Mouse (Mus musculus) gastrocnemius, postnatal 4 days (tissue): ENCODE results near the gene Fbxo40. TPM values are rescaled to one million over a fixed set of nuclear protein-coding genes. Genes with fewer than 3 reads are reported as not detected.

ENCODE experiments used
- DNase-seq, 2 experiments: peaks; one replicate each; pipeline ENCODE4 v3.0.0; 2021 to 2022; ENCODE audit warnings: low spot score in 2 of 2, mixed read lengths in 2 of 2
- total RNA-seq, 2 experiments: library from RNA; stranded (reverse); gene quantifications; 2 replicates each; pipeline ENCODE4 v1.2.3; 2021

Gene Fbxo40
- total RNA-seq, 2 experiments from 2014 or later, result 9.6 to 13.1 TPM

DNA sequence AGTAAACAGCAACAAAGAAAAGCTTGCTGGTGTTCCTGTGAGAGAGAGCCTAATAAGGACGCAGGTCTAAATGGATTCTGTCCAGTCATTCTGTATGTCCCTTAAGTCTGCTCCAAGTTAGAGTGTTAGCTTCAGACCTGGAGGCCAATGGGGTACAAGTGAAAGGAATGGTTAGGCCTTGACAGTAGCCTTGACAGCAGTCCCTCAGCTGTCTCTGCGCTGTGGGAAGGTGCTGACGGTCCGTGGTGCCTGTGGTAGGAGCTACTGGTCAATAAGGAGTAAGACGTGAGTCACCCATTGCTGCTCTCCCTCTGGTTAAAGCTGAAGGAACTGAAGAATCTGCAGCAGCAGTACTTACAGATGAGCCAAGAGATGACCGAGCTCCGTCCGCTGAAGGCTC, 66.0 kb downstream of the Fbxo40 start:
- no peak for DNase-seq

- no peak for DNase-seq
Measured at GRCm38 (mm10) chr16:36921980-36922379, 68.3 kb downstream of the Fbxo40 start.

DNA sequence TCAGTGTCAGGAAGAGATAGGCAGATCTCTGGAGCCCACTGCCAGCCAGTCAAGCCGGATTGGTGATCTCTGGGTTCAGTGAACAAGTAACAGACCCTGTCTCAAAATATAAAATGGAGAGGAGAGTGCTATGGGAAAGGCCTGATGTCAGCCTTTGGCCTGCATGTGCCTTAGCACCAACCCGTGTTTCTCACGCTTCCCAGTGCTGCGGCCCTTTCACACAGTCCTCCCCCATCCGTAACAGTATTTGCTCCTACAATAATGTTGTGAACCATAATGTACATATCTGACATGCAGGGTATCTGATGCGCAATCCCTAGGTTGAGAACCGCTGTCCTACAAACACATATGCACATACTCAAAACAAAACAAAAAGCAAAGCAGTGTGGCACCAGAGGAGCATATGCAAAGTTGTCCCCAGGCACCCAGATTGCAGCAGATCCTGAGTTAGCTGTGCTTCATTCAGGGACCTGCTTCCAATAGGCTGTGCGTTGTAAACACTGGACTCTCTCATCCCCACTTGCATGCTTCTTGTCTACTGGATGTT, 69.1 kb downstream of the Fbxo40 start:
- no peak for DNase-seq

DNA sequence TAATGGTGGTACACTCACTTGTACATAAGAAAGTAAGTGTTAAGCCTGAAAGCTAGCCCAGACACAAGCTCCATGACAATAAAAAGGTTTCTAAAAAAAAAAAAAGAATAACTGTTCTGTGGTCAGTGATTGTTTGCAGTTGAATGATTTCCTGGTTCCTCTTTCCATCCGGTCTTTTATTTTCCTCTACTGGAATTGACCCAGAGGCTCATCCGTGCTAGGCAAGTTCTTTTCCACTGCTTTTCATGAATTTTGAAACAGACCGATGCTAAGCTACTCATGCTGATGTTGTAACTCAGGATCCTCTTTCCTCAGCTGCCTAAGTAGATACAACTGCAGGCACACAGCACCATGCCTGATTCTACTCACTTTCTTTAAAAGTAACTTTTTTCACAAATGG, 69.9 kb downstream of the Fbxo40 start:
- no peak for DNase-seq

- DNase-seq, result peak in 1 of 2 experiments; percentile 5
Measured at GRCm38 (mm10) chr16:36918505-36918904, 71.8 kb downstream of the Fbxo40 start.

- no peak for DNase-seq
Measured at GRCm38 (mm10) chr16:36914195-36914594, 76.1 kb downstream of the Fbxo40 start.

Other genes with a start within 250 kb of the Fbxo40 start
- 1 to 10 TPM; 1.2 to 2.0 TPM for gene Slc15a2, start 205.5 kb downstream of the Fbxo40 start, total RNA-seq
- 10 to 100 TPM; 16.9 to 18.7 TPM for gene Iqcb1, start 162.1 kb downstream of the Fbxo40 start, total RNA-seq
- under 1 TPM; 0.39 to 0.93 TPM for gene Eaf2, start 115.5 kb downstream of the Fbxo40 start, total RNA-seq
- 10 to 100 TPM; 40.0 to 42.9 TPM for gene Golgb1, start 115.3 kb downstream of the Fbxo40 start, total RNA-seq
- gene Hcls1, start 55.5 kb downstream of the Fbxo40 start, total RNA-seq, result 1 to 10 TPM; 7.2 to 8.3 TPM
- gene Polq, start 21.3 kb upstream of the Fbxo40 start, total RNA-seq, result 1 to 10 TPM; 2.9 to 3.3 TPM